Mouse (Mus musculus) embryonic stem cell, embryonic (primary cell): ENCODE results near the gene Rcan3.

Experiments
- CTCF ChIA-PET, 4 experiments: fragments of 300-600 bp in 2 of 4; fragments of 350-600 bp in 2 of 4; sonication (Branson Sonifier 250); formaldehyde crosslinking; loops; one replicate each; lab custom pipeline; 2022; ENCODE audit warnings: inconsistent platforms in 2 of 4; lab: Charles Lee
- POLR2A ChIA-PET, 4 experiments: fragments of 300-600 bp in 2 of 4; fragments of 350-600 bp in 2 of 4; sonication (Branson Sonifier 250); formaldehyde crosslinking; loops; one replicate each; lab custom pipeline; 2022; ENCODE audit warnings: antibody characterized with exemption in 4 of 4, inconsistent platforms in 1 of 4; lab: Charles Lee

Gene Rcan3

DNA sequence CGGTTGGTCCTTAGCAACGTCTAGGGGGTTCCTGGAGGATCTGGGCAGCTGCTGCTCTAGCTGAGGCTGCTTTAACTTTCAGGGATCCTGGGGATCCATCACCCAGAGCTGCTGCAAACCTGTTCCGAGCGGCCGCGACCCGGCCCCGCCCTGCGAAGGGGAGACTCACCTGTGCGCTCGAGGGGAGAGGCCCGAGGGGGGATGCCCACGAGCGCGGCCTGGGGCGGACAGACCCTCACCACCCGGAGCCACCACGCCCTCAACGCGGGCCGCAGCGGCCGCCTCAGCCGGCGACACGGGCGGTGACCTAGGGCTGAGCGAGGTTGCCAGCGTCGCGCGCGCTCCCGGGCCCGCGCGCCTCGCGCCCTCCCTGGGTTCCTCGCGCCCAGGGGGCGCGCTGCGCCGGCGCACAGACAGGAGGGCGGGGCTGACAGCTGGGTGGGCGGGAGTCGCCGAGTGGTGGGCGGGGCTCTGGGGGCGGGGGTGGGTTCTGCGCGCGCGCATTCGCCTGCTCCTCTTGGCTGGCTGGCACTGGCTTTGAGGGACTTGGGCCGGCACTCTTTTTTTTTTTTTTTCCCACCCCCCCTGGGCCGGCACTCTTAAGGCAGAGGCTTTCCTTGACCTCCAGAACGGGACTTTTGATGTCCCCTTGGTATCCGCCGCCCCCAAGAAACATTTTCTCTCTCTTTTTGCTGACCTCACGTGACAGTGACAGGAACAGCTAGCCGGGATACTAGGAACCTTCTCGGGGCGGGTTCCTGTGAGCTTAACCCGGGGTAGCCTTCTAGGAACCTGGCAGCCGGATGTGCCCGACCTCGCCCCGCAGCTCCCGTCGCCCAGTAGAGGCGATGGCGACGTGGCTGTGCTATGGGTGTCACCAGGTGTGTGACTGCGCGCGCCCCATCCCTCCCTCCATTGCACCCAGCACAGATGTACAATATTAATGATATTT, at the start of gene Rcan3:
Gene Rcan3 (minus strand): TSS at position 411 of the 952 bp plus-strand sequence.
- POLR2A ChIA-PET, result interaction anchor here in 3 of 4 experiments (0.7 to 2.3 kb wide), 39 partner anchors 9 to 792 kb away, joined by 3 to 12 read pairs (median 4); partner anchors contain the start of genes Nipal3 (in 3 of the 3), Srrm1 (in 3 of the 3), Stpg1 (in 3 of the 3) and Rsrp1 (in 2 of the 3)

GRCm38 (mm10) chr4:135480370-135480769, 46.7 kb upstream of the Rcan3 start:
- CTCF ChIA-PET, result interaction anchor here in 3 of 4 experiments (0.6 to 1.7 kb wide), 6 partner anchors 9 to 100 kb away, joined by 3 to 10 read pairs (median 5); partner anchors contain the start of genes Nipal3 (in 2 of the 3) and Stpg1 (in 2 of the 3)
- POLR2A ChIA-PET, result interaction anchor here in 2 of 4 experiments (0.6 to 2.0 kb wide), 8 partner anchors 9 to 265 kb away, joined by 3 to 6 read pairs (median 4); partner anchors contain the start of genes Nipal3 (in 2 of the 2) and Stpg1 (in 2 of the 2)

More for the DNA sequence above, at the start of gene Rcan3:
- CTCF ChIA-PET, result interaction anchor here (0.5 to 1.5 kb wide), 16 partner anchors 10 to 921 kb away, joined by 3 to 10 read pairs (median 4); partner anchors contain the start of genes Stpg1 (in 4 of the 4), Nipal3 (in 3 of the 4) and Ncmap (in 1 of the 4)

DNA sequence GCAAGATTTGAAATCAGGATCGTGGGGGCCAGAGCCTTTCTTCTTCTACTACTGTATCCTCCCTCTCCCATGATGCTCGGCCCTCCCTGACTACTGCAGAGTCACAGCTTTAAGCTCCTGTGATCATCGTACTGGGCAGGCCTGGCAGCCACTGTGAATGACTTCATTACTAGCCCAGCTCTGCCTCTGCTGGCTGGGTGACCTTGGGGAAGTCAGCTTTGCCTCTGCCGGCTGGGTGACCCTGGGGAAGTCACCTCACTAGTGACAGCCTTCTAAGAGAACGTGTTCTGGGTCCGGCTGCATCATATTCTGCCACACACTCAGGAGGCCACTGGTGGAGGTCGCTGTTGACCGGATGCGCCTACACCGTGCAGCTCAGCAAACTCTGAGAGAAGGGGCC, 44.2 kb upstream of the Rcan3 start:
- ChIA-PET POLR2A (interaction anchor here in 2 of 4 experiments (0.5 to 1.4 kb wide), 2 partner anchors 12 to 241 kb away, joined by 3 to 6 read pairs; no protein-coding TSS in a partner anchor), CTCF (interaction anchor here in 2 of 4 experiments (1.2 kb wide), 2 partner anchors 17 to 34 kb away, joined by 4 to 7 read pairs; partner anchors contain the start of genes Nipal3 (in 1 of the 2) and Stpg1 (in 1 of the 2))

DNA sequence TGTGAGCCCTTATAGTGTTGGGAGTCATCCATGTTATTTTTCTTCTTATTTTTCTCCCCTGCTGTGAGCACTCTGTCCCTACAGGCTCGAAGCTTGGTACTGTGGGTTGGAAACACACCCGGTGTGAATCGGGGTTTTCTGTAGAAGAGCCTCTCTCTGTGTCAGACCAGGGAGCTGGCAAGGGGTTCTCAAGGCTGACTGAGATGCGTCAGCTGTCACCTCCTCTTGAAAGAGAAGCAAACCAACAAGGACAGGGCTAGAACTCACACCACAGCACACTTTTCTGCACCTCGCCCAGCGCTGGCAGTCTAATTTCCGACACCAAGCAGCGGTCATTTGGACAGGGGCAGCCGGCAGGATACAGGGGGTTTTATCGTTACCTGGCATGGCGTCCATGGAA, 29.8 kb upstream of the Rcan3 start:
- CTCF ChIA-PET, result interaction anchor here in 1 of 4 experiments (0.6 to 1.6 kb wide), 4 partner anchors 9 to 57 kb away, joined by 3 to 6 read pairs (median 4); partner anchors contain the start of genes Nipal3 and Stpg1

DNA sequence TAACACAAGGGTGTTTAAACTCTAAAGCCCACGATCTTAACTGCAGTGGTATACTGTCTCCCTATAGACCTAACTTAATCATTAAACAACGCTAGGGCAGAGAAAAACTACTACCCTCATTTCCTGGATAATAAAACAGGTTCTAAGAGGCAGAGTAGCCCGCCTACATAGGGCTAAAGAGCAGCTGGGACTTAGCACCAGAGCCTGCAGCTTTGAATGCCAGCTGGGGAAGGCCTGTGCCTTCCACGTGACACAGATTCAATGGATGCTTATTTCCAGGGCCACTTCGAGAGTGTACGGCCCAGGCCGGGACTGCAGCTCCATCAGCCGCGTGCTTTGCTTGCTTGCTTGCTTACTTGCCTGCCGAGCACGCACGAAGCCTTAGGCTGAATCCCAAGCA, 19.9 kb upstream of the Rcan3 start:
- ChIA-PET POLR2A (interaction anchor here (0.5 to 3.0 kb wide), 14 partner anchors 9 to 401 kb away, joined by 3 to 21 read pairs (median 3); no protein-coding TSS in a partner anchor), CTCF (interaction anchor here in 2 of 4 experiments (0.6 to 1.7 kb wide), 4 partner anchors 14 to 255 kb away, joined by 3 to 4 read pairs (median 4); partner anchors contain the start of genes Nipal3 (in 1 of the 2) and Stpg1 (in 1 of the 2))

More for the DNA sequence above, 29.8 kb upstream of the Rcan3 start:
- POLR2A ChIA-PET, result interaction anchor here in 3 of 4 experiments (0.6 to 2.5 kb wide), 10 partner anchors 9 to 68 kb away, joined by 3 to 21 read pairs (median 4); partner anchors contain the start of gene Stpg1 (in 1 of the 3)

GRCm38 (mm10) chr4:135453164-135453563, 19.5 kb upstream of the Rcan3 start:
- CTCF ChIA-PET, result interaction anchor here in 1 of 4 experiments (1.4 to 1.7 kb wide), 3 partner anchors 14 to 256 kb away, joined by 4 read pairs; partner anchors contain the start of genes Nipal3 and Stpg1

DNA sequence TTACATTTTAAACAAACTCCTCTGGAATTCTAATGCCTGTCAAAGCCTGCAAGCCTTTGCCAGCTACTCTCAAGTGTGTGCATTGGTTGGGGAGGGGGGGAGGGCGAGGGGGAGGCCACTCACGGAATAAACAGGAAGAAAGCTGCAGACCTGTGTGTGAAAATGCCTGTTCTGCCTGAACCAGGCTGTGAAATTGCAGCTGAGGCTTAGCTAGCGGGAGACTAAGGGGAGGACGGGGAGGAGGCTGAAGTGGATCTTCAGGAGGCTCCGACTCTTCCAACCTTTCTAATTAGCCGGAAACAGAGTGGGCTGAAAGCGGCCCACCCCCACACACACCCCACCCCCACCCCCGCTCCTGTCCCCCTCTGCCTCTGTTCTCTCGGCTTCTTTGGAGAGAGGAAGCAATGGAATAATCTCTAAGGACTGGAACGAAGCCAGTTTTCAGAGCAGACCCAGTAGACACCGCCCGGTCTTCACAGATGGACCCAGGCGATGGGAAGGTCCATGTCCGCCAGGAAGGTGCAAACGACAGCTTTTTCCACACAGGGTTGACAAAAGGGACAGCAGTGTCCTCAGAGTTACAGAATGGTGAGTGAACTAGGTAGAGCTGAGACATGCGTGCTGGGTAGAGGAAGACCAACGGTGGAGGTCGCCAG, 17.8 kb upstream of the Rcan3 start:
- POLR2A ChIA-PET, result interaction anchor here in 2 of 4 experiments (1.0 to 2.4 kb wide), 6 partner anchors 8 to 31 kb away, joined by 3 to 10 read pairs (median 4); no protein-coding TSS in a partner anchor
- CTCF ChIA-PET, result interaction anchor here in 2 of 4 experiments (0.6 to 1.0 kb wide), 5 partner anchors 30 to 501 kb away, joined by 3 to 5 read pairs (median 4); partner anchors contain the start of genes Nipal3 (in 1 of the 2) and Stpg1 (in 1 of the 2)

More at GRCm38 (mm10) chr4:135453164-135453563, 19.5 kb upstream of the Rcan3 start:
- POLR2A ChIA-PET, result interaction anchor here (0.6 to 3.0 kb wide), 10 partner anchors 9 to 402 kb away, joined by 3 to 21 read pairs (median 4); no protein-coding TSS in a partner anchor

DNA sequence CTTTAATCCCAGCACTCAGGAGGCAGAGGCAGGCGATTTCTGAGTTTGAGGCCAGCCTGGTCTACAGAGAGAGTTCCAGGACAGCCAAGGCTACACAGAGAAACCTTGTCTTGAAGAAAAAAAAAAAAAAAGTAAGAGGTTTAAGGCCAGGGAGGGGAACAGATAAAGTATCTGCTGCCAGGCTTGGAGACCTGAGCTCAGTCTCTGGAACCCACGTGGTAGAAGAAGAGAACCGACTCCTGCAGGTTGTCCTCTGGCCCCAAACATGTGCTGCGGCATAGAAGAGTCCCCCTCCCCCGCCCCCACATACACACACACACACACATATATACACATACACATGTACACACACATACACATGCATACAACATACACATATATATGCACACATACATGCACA, 8.8 kb upstream of the Rcan3 start:
- CTCF ChIA-PET, result interaction anchor here in 2 of 4 experiments (0.6 to 2.3 kb wide), 2 partner anchors 52 to 184 kb away, joined by 5 to 7 read pairs; partner anchors contain the start of genes Nipal3 (in 1 of the 2) and Stpg1 (in 1 of the 2)
- POLR2A ChIA-PET, result interaction anchor here in 2 of 4 experiments (1.0 to 1.4 kb wide), 4 partner anchors 9 to 39 kb away, joined by 3 to 4 read pairs (median 3); partner anchors contain the start of gene Rcan3 (in 1 of the 2)

- ChIA-PET POLR2A (interaction anchor here in 3 of 4 experiments (0.6 to 2.4 kb wide), 29 partner anchors 10 to 739 kb away, joined by 3 to 8 read pairs (median 3); partner anchors contain the start of genes Nipal3 (in 3 of the 3), Stpg1 (in 3 of the 3), Hmgcl (in 1 of the 3) and Rsrp1 (in 1 of the 3)), CTCF (interaction anchor here (0.6 to 2.4 kb wide), 20 partner anchors 14 to 361 kb away, joined by 3 to 22 read pairs (median 4); partner anchors contain the start of genes Nipal3 (in 3 of the 4), Stpg1 (in 3 of the 4) and Clic4 (in 1 of the 4))
These were observed 6.4 kb upstream of the Rcan3 start for GRCm38 (mm10) chr4:135439904-135440522.

DNA sequence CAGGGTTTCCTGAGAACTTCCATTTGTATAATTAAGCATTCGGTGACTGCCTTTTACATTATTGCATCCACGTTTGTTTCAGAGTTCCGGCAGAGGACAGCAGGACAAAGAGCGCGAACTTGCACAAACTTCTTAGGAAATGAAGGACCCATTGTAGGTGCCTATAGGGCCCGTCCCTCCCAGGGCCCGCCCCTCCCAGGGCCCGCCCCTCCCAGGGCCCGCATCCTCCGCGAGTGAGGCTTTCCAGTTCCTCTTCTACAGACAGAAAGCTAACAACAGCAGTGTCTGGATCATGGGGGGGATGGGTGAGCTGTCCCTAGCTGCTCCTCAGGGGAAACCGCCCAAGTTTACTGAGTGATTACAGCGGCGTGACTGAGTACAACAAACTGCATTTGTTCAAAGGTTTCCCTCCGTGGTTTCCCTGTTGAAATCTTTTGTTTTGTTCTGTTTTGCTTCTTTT, 5.6 kb upstream of the Rcan3 start:
- CTCF ChIA-PET, result interaction anchor here (0.6 to 2.4 kb wide), 20 partner anchors 15 to 362 kb away, joined by 3 to 22 read pairs (median 4); partner anchors contain the start of genes Stpg1 (in 3 of the 4), Nipal3 (in 2 of the 4) and Clic4 (in 1 of the 4)
- POLR2A ChIA-PET, result interaction anchor here in 3 of 4 experiments (0.6 to 2.4 kb wide), 35 partner anchors 10 to 739 kb away, joined by 3 to 8 read pairs (median 3); partner anchors contain the start of genes Nipal3 (in 3 of the 3), Stpg1 (in 3 of the 3), Hmgcl (in 2 of the 3) and Rpl11 (in 1 of the 3)

- ChIA-PET CTCF (interaction anchor here (0.5 to 2.7 kb wide), 12 partner anchors 26 to 862 kb away, joined by 3 to 13 read pairs (median 4); partner anchors contain the start of genes Stpg1 (in 3 of the 4) and Nipal3 (in 2 of the 4)), POLR2A (interaction anchor here in 3 of 4 experiments (0.6 to 2.4 kb wide), 13 partner anchors 12 to 616 kb away, joined by 3 to 8 read pairs (median 3); partner anchors contain the start of genes Nipal3 (in 1 of the 3), Rpl11 (in 1 of the 3), Rsrp1 (in 1 of the 3) and Srrm1 (in 1 of the 3))
These were observed 4.3 kb upstream of the Rcan3 start for GRCm38 (mm10) chr4:135437924-135438323.

DNA sequence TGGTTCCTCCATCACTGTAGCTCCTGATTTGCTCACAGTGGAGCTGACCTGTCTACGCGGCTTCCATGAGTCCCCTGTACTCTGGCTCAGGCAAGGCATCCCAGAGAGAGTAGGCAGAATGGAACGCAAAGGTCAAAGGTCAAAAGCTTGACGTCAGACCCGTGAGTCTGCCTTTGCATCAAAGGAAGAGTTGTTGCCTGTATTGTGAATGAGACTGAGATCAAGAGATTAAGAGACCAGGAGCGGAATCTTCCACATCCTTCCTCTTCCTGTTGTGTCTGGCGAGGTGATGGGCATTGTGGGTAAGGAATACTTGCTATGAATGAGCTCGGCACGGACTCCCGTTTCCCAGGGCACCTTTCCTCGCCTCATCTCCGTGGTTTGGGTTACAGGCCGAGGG, 2.6 kb upstream of the Rcan3 start:
- ChIA-PET CTCF (interaction anchor here in 3 of 4 experiments (0.7 to 2.7 kb wide), 6 partner anchors 25 to 369 kb away, joined by 3 to 13 read pairs (median 6); partner anchors contain the start of genes Nipal3 (in 1 of the 3) and Stpg1 (in 1 of the 3)), POLR2A (interaction anchor here in 2 of 4 experiments (0.7 to 1.6 kb wide), 9 partner anchors 18 to 513 kb away, joined by 3 to 4 read pairs (median 4); partner anchors contain the start of genes Nipal3 (in 1 of the 2), Rsrp1 (in 1 of the 2) and Stpg1 (in 1 of the 2))

GRCm38 (mm10) chr4:135434395-135434789, 739 bp upstream of the Rcan3 start:
- ChIA-PET CTCF (interaction anchor here (0.5 to 1.5 kb wide), 10 partner anchors 10 to 406 kb away, joined by 3 to 10 read pairs (median 4); partner anchors contain the start of genes Stpg1 (in 4 of the 4), Nipal3 (in 3 of the 4) and Ncmap (in 1 of the 4)), POLR2A (interaction anchor here in 3 of 4 experiments (0.7 to 2.3 kb wide), 24 partner anchors 9 to 619 kb away, joined by 3 to 12 read pairs (median 4); partner anchors contain the start of genes Nipal3 (in 3 of the 3), Stpg1 (in 3 of the 3), Srrm1 (in 2 of the 3) and Clic4 (in 1 of the 3))

DNA sequence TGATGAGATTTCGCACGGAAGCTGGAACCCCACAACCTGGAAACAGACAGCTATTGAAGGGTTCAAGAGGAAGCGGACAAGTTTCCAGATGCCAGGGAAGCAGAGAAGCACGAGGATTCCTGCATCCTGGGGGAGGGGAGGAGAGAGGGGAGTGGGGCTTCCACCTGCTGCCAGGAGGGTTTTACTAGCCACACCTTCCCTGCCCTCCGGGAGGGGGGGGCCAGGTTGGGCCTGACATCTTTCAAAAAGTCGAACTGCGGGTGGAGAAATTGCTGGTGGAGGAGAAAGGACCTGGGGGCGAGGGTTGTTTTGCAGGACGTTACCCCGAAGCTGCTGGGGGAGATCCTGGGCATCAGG, 589 bp downstream of the Rcan3 start:
- POLR2A ChIA-PET, result interaction anchor here in 3 of 4 experiments (0.7 to 2.3 kb wide), 25 partner anchors 8 to 793 kb away, joined by 3 to 12 read pairs (median 4); partner anchors contain the start of genes Nipal3 (in 2 of the 3), Srrm1 (in 2 of the 3), Stpg1 (in 2 of the 3) and Clic4 (in 1 of the 3)
- CTCF ChIA-PET, result interaction anchor here in 3 of 4 experiments (0.6 to 1.4 kb wide), 7 partner anchors 13 to 920 kb away, joined by 3 to 9 read pairs (median 3); partner anchors contain the start of genes Nipal3 (in 1 of the 3) and Stpg1 (in 1 of the 3)
